In genomic region chr17:72043001-72043666, GRCm38 (mm10) we compare ENCODE assay signal across 8 mouse cellular contexts.
DNase-seq lines count a peak whose midpoint lies in the region; ATAC-seq and TF ChIP-seq lines count a peak whose summit lies in the region.

No protein-coding gene starts in this region.

- H3K4me2 ChIP-seq in neural tube, embryonic 15.5 days: no peak overlapping the region
- no peak overlapping the region for H3K4me2 ChIP-seq in liver, postnatal 0 days (ENCODE audit: low read depth, low read length)

- no peak overlapping the region for H3K4me3 ChIP-seq in left cerebral cortex, adult 2 months
- H3K4me3 ChIP-seq in neural tube, embryonic 15.5 days (replicated peaks): no peak overlapping the region
- no peak overlapping the region for H3K4me3 ChIP-seq in liver, postnatal 0 days (ENCODE audit: low read depth, low read length)

- no peaks in the 10 kb centered on the region for H3K9me3 ChIP-seq in neural tube, embryonic 15.5 days (replicated peaks)
- H3K9me3 ChIP-seq in liver, postnatal 0 days (ENCODE audit: low read length): no peaks in the 10 kb centered on the region

- peaks cover 21% of the 10 kb centered on the region for H3K4me1 ChIP-seq in neural tube, embryonic 15.5 days
- no peaks in the 10 kb centered on the region for H3K4me1 ChIP-seq in liver, postnatal 0 days (ENCODE audit: insufficient read depth)

- DNase-seq in ovary, adult 18-20 months (ENCODE audit: low spot score): peak; percentile 4
- DNase-seq in ovary, postnatal 10 days (ENCODE audit: low spot score): no peak
- DNase-seq in frontal cortex, postnatal 10 days (ENCODE audit: low spot score in 2 of 2): peak; percentile 64 to 66
- DNase-seq in kidney, adult 11 months: peak; percentile 77
- DNase-seq in left cerebral cortex, adult 2 months (ENCODE audit: extremely low spot score in 1 of 2, low spot score in 2 of 2): peak; percentile 73
- DNase-seq in liver, postnatal 0 days: no peak
- no peak for DNase-seq in thymus, postnatal 36 days

- H3K27me3 ChIP-seq in neural tube, embryonic 15.5 days (replicated peaks): no peaks in the 10 kb centered on the region
- no peaks in the 10 kb centered on the region for H3K27me3 ChIP-seq in liver, postnatal 0 days (ENCODE audit: insufficient read depth, low read length)

- H3K36me3 ChIP-seq in neural tube, embryonic 15.5 days: no peaks in the 10 kb centered on the region
- no peaks in the 10 kb centered on the region for H3K36me3 ChIP-seq in liver, postnatal 0 days (replicated peaks; ENCODE audit: insufficient read depth, low read length)

- no peak for TF ChIP-seq EP300 in liver, postnatal 0 days (IDR thresholded peaks at IDR 0.05; ENCODE audit: low read depth)

- no peak for TF ChIP-seq CTCF in left cerebral cortex, adult 2 months (IDR thresholded peaks at IDR 0.05)
- TF ChIP-seq CTCF in liver, postnatal 0 days (IDR thresholded peaks at IDR 0.05; ENCODE audit: low read depth): no peak

- 52% methylated on average over 9 of the region's 9 CpGs for WGBS in neural tube, embryonic 15.5 days
- WGBS in liver, postnatal 0 days (ENCODE audit: insufficient replicate concordance): 50% methylated on average over 9 of the region's 9 CpGs

- ATAC-seq in neural tube, embryonic 15.5 days (ENCODE audit: low FRiP score): no peak
- ATAC-seq in liver, postnatal 0 days: no peak

- intact Hi-C loops in left cerebral cortex, adult 2 months (cut with DNase I): no loop called here

- H3K9ac ChIP-seq in neural tube, embryonic 15.5 days (replicated peaks): no peak overlapping the region
- H3K9ac ChIP-seq in liver, postnatal 0 days (replicated peaks): no peak overlapping the region

- peak overlapping the region; percentile 76 for H3K27ac ChIP-seq in left cerebral cortex, adult 2 months
- H3K27ac ChIP-seq in neural tube, embryonic 15.5 days (replicated peaks): peak overlapping the region; percentile 63; the same call in 1 of the 2 replicates
- H3K27ac ChIP-seq in liver, postnatal 0 days (ENCODE audit: low read depth): no peak overlapping the region

Comparison
In these comparisons a context has a peak if more than half of its experiments do, and no peak if none do; other contexts are left out.
1. DNase-seq: peak in ovary, adult 18-20 months (single experiment), frontal cortex, postnatal 10 days (2 of 2), kidney, adult 11 months (single experiment) and left cerebral cortex, adult 2 months (2 of 2); none in ovary, postnatal 10 days (single experiment), liver, postnatal 0 days (single experiment) and thymus, postnatal 36 days (0 of 2).